Mouse (Mus musculus) neural tube, embryonic 14.5 days (tissue): ENCODE results near the gene Wnt7a. TPM values are rescaled to one million over a fixed set of nuclear protein-coding genes. Genes with fewer than 3 reads are reported as not detected.

Experiments
- ATAC-seq: fragments of 200-750 bp; cut with Nextera tagmentation; 2 replicates; pipeline ENCODE4 v1.8.0; 2017; ENCODE audit warnings: low read depth, mild to moderate bottlenecking, moderate TSS enrichment, moderate library complexity
- H3K27ac ChIP-seq: fragments of 300-500 bp; sonication (generic); 2 replicates; pipeline ENCODE4 v1.5.1; 2014; ENCODE audit warnings: low read depth, mild to moderate bottlenecking, control low read depth, low read length, moderate library complexity, mixed read lengths
- H3K27me3 ChIP-seq: fragments of 300-500 bp; sonication (generic); 2 replicates; pipeline ENCODE4 v1.6.1; 2014; ENCODE audit warnings: low read length; ENCODE audit not compliant: control insufficient read depth, insufficient read depth
- H3K36me3 ChIP-seq: fragments of 300-500 bp; sonication (generic); 2 replicates; pipeline ENCODE4 v1.6.1; 2014; ENCODE audit warnings: low read length, mixed read lengths; ENCODE audit not compliant: control insufficient read depth, insufficient read depth
- H3K4me1 ChIP-seq: fragments of 300-500 bp; sonication (generic); 2 replicates; pipeline ENCODE4 v1.6.1; 2014; ENCODE audit warnings: low read length; ENCODE audit not compliant: control insufficient read depth, insufficient read depth
- H3K4me2 ChIP-seq: fragments of 300-500 bp; sonication (generic); 2 replicates; pipeline ENCODE4 v1.6.1; 2014; ENCODE audit warnings: mild to moderate bottlenecking, low read depth, low read length, control low read depth
- H3K4me3 ChIP-seq: fragments of 300-500 bp; sonication (generic); 2 replicates; pipeline ENCODE4 v1.5.1; 2014; ENCODE audit warnings: low read depth, low read length, control low read depth, mixed read lengths
- H3K9ac ChIP-seq: fragments of 300-500 bp; sonication (generic); replicated peaks from 2 replicates; pipeline ENCODE4 v1.6.1; 2014; ENCODE audit warnings: low read depth, mild to moderate bottlenecking, control low read depth, low read length, mixed read lengths
- H3K9me3 ChIP-seq: fragments of 300-500 bp; sonication (generic); 2 replicates; pipeline ENCODE4 v1.6.1; 2016; ENCODE audit warnings: low read length; ENCODE audit not compliant: control insufficient read depth
- WGBS: fragments of 180-500 bp; shearing (Covaris S2); extraction: QIAGEN DNeasy Blood & Tissue Kit; methylation state at CpG from one replicate; pipeline ENCODE4 v1.1.7; 2014; 5-methylcytosine and 5-hydroxymethylcytosine counted together
- polyA plus RNA-seq: library from polyadenylated mRNA; unstranded; fragments of >200 nt; fragmentation: Nextera tagmentation; extraction: Ambion mirVana; gene quantifications from 2 replicates; pipeline ENCODE4 v1.2.1, GENCODE M21; 2014

Wnt7a gene
- polyA plus RNA-seq, 1 experiment from 2014 or later = 9.4 TPM

DNA sequence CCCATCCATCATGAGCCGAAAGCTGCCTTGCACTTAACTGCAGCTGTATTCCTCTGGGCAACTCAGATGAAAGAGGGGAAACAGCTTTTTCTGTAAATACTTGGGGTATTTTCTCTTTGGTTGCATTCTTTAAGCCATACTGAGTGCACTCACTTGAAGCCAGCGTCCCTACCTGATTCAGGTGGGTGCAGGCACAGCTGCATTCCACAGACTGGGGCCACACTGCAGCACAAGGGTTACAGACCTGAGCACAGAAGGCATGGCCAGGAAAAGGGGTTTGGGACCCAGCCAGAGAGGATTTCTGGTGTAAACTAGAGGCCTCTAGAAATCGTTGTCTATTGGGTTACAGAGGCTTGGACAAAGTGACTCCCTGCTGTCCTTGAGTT is 38.6 kb downstream of the Wnt7a start:
- WGBS = 40% methylated on average over 3 of the region's 3 CpGs
- ATAC-seq = peak; percentile 13; the same call in 1 of the 2 replicates

DNA sequence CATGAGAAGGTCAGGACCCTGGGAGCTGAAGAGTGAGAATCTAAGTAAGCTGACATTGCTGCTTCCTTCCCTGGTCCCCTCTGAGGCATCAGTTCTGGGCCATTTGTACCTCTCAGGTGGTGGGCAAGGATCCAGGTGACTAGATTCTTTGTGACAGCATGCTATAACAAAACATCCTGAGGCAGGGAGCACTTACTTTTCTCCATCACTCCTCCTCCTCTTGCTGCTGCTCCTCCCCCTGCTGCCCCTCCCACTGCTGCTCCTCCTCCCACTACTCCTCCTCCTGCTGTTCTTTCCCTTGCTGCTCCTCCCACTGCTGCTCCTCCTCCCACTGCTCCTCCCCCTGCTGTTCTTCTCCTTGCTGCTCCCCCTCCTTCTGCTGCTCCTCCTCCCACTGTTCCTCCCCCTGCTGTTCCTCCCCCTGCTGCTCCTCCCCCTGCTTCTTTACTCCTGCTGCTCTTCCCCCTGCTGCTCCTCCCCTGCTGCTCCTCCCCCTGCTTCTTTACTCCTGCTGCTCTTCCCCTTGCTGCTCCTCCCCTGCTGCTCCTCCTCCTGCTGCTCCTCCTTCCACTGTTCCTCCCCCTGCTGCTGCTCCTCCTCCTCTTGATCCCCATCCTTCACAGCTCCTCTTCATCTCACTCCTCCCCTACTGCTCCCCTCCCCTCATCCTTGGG is 39.1 kb downstream of the Wnt7a start:
- no peaks in the 10 kb centered on the region for H3K27me3 ChIP-seq
- H3K27ac ChIP-seq = no peak overlapping the region
- ATAC-seq = peak; percentile 22; the same call in 1 of the 2 replicates
- H3K4me2 ChIP-seq = no peak overlapping the region
- H3K4me3 ChIP-seq = no peak overlapping the region
- H3K9me3 ChIP-seq = no peaks in the 10 kb centered on the region
- no peak overlapping the region for H3K9ac ChIP-seq
- H3K36me3 ChIP-seq = no peaks in the 10 kb centered on the region
- no peaks in the 10 kb centered on the region for H3K4me1 ChIP-seq

More for the DNA sequence above, 38.6 kb downstream of the Wnt7a start:
- no peak overlapping the region for H3K4me3 ChIP-seq
- no peaks in the 10 kb centered on the region for H3K27me3 ChIP-seq
- no peaks in the 10 kb centered on the region for H3K9me3 ChIP-seq
- no peak overlapping the region for H3K27ac ChIP-seq
- H3K4me2 ChIP-seq = no peak overlapping the region
- no peak overlapping the region for H3K9ac ChIP-seq
- no peaks in the 10 kb centered on the region for H3K4me1 ChIP-seq
- H3K36me3 ChIP-seq = no peaks in the 10 kb centered on the region

DNA sequence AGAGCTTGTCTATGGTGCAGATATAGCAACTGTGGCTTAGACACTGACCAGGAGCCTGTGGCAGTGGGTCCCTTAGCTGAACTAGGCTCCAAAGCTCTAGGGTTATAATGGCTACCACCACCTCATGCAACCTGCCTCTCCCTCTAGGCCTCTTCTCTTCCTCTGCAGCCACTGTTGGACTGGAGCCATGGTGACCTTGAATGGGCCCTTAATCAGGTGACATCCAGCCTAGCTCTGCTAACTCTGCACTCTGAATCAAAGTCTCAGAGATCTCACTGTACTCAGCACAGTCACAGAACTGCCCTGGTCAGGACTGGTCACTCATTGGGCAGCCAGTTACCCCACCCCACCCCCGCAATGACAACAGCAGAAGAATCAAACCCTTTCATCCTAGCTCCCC is 44.4 kb downstream of the Wnt7a start:
- ATAC-seq = no peak

DNA sequence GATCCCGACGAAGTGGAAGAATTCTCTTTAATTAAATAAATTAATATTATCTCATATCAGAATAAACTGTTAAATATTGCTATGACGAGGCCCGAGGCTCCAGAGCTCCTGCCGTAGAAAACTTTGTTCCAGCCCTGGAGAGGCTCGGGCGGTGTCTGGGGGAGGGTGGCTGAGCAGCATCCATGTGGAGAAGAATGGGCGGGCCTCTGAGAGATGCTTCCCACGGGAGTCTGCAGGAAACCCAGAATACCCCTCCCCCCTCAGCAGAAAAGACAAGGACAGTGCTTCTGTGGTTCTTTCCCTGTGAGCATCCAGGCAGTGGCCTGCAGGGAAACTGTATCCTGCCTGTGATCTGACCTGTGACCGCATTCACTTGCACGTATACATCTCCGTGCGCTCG is 45.7 kb downstream of the Wnt7a start:
- no peak overlapping the region for H3K27ac ChIP-seq
- no peak overlapping the region for H3K4me2 ChIP-seq
- H3K36me3 ChIP-seq = no peaks in the 10 kb centered on the region
- ATAC-seq = no peak
- no peaks in the 10 kb centered on the region for H3K9me3 ChIP-seq
- 0 out of 2 replicates have a peak, but pooled peaks cover 4% of the 10 kb centered on the region for H3K4me1 ChIP-seq
- H3K9ac ChIP-seq = no peak overlapping the region
- no peaks in the 10 kb centered on the region for H3K27me3 ChIP-seq
- WGBS = 66% methylated on average over 14 of the region's 14 CpGs
- H3K4me3 ChIP-seq = no peak overlapping the region

More for the DNA sequence above, 44.4 kb downstream of the Wnt7a start:
- Histone ChIP-seq H3K4me3 (no peak overlapping the region), H3K27ac (no peak overlapping the region), H3K9ac (no peak overlapping the region), H3K27me3 (no peaks in the 10 kb centered on the region), H3K36me3 (no peaks in the 10 kb centered on the region), H3K4me2 (no peak overlapping the region), H3K9me3 (no peaks in the 10 kb centered on the region), H3K4me1 (0 out of 2 replicates have a peak, but pooled peaks cover 4% of the 10 kb centered on the region)
- 100% methylated on average over 1 of the region's 1 CpGs for WGBS

DNA sequence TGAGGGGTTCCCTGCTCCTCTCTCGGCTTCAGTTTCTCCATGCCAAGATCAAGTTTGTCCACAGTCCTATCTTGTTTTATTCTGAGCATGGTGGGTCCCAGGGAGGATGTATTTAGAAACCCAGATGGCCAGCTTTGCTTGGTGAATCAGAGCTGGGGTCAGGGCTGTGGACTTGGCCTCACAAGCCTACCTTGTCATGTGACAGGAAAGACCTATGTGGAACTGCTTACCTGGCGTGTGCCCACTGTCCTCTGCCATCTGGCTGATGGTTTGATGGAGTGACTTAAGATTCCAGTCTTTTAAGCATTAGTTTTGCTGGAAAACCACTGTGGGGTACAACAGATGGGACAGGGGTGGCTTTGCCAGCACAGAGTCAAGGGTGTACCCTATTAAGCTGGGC is 48.4 kb downstream of the Wnt7a start:
- 89% methylated on average over 2 of the region's 2 CpGs for WGBS
- H3K4me1 ChIP-seq = 0 out of 2 replicates have a peak, but pooled peaks cover 4% of the 10 kb centered on the region
- H3K4me3 ChIP-seq = no peak overlapping the region
- no peak overlapping the region for H3K9ac ChIP-seq
- no peaks in the 10 kb centered on the region for H3K36me3 ChIP-seq
- H3K27me3 ChIP-seq = no peaks in the 10 kb centered on the region
- H3K4me2 ChIP-seq = no peak overlapping the region
- no peaks in the 10 kb centered on the region for H3K9me3 ChIP-seq
- H3K27ac ChIP-seq = no peak overlapping the region
- ATAC-seq = no peak

DNA sequence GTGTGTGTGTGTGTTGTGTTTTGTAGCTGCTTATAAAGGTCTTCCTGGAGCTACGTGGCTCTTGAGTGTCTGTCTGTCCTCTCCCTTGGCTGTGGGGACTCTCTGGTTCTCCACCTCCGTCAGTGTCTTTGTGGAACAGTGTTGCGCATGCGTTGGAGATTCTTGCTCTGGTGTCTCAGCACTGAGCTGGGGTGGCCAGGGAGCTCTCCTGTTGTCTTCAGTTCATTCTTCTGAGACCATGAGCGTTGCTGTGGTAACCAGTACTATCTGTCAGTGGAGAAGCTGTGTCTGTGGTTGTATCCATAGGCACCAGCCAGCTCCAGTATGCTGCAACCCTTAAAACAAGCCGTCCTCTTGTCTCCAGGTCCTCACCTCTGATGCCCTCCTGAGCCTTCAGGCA is 50.2 kb downstream of the Wnt7a start:
- no peaks in the 10 kb centered on the region for H3K36me3 ChIP-seq
- H3K4me3 ChIP-seq = no peak overlapping the region
- H3K27me3 ChIP-seq = no peaks in the 10 kb centered on the region
- 42% methylated on average over 6 of the region's 6 CpGs for WGBS
- 0 out of 2 replicates have a peak, but pooled peaks cover 4% of the 10 kb centered on the region for H3K4me1 ChIP-seq
- no peaks in the 10 kb centered on the region for H3K9me3 ChIP-seq
- peak overlapping the region; percentile 39; the same call in 1 of the 2 replicates for H3K27ac ChIP-seq
- ATAC-seq = peak; percentile 85
- H3K9ac ChIP-seq = no peak overlapping the region
- no peak overlapping the region for H3K4me2 ChIP-seq

DNA sequence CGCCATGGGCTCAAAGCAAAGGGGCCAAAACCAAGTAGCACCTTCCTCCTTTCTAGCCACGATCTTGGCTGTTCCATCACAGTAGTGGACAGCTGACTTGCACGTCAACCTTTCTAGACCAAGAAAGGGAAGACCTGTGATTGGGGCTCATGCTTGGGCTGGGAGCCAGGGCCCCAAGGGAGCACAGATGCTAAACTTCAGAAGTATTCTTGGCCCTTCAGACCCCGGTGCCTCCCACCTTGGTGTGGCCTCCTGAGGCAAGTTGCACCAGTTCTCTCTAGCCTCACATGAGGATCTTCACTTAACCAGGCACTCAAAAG is 50.8 kb downstream of the Wnt7a start:
- 97% methylated on average over 4 of the region's 4 CpGs for WGBS
- Histone ChIP-seq H3K4me2 (no peak overlapping the region), H3K9ac (no peak overlapping the region), H3K4me3 (no peak overlapping the region), H3K4me1 (0 out of 2 replicates have a peak, but pooled peaks cover 4% of the 10 kb centered on the region), H3K36me3 (no peaks in the 10 kb centered on the region), H3K9me3 (no peaks in the 10 kb centered on the region), H3K27me3 (no peaks in the 10 kb centered on the region), H3K27ac (no peak overlapping the region)
- ATAC-seq = no peak

DNA sequence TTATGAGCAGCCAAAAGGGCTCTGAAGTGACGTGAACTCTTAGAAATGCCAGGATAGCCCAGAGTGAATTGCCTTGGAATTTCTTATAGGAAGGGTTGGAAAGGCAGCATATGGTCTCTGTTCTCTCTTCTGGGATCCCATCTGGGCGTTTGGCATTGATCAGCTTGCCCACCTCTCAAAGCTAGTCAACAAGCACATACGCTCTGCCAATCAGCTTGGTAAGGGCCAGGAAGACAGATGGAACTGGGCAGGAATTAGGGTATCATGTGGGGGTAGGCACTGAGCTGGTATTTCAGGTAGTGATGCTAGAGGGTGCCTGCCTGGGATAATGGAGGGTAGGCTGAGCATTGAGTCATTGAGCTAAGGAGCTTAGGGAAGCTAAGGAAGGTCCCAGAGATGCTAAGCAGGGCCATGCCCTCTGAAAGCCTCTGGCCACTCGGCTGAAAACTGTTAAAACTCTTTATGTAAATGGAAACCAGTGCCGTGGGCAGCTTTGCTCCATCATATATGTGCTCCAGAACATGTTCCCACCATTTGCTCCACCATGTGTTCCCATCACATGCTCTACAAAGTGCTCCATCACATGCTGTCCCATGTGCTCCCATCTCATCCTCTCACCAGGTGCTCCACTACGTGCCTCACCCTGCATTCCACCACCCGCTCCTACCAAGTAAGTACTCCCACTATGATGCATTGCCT is 51.3 kb downstream of the Wnt7a start:
- H3K27ac ChIP-seq = no peak overlapping the region

DNA sequence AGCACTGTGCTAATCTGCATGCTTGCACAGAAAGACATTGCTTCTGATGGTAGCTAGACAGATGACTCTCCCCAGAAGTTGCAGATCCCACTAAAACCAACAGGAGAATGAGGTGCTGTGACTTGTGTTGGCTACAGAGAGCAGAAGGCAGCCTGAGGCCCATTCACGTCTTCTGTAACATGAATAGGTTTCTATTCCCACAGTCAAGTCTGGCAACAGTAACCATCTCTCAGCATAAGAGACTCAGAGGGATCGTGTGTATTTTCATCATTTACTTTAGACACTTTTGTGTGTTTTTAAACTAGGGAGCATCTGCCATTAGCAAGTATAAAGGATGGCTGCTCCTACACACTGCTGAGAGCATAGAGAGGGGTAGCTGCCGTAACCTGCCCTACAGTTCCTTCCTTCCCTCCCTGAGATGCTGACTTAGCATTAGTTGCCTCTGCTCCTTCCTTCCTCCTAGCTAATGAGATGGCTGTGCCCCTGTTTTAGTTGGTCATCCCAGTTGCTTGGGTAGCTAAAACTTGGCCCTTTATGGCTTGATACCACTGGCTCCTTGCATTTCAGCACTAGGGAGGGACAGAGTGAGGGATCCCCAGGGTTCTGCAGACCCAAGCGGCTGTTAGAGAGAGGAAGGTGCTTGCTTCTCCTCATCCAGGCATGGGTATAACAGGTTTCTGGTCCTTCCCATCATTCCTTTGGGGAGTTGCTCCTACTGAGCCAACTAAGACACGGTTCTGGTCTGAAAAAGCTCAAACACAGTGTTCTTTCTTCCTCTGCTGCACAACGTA is 52.1 kb downstream of the Wnt7a start:
- Histone ChIP-seq H3K9me3 (no peaks in the 10 kb centered on the region), H3K4me2 (no peak overlapping the region), H3K4me1 (0 out of 2 replicates have a peak, but pooled peaks cover 4% of the 10 kb centered on the region), H3K9ac (no peak overlapping the region), H3K27me3 (no peaks in the 10 kb centered on the region), H3K27ac (no peak overlapping the region), H3K4me3 (no peak overlapping the region), H3K36me3 (no peaks in the 10 kb centered on the region)
- WGBS = 80% methylated on average over 6 of the region's 6 CpGs
- no peak for ATAC-seq

More for the DNA sequence above, 51.3 kb downstream of the Wnt7a start:
- Histone ChIP-seq H3K9ac (no peak overlapping the region), H3K9me3 (no peaks in the 10 kb centered on the region), H3K36me3 (no peaks in the 10 kb centered on the region), H3K4me3 (no peak overlapping the region), H3K4me1 (0 out of 2 replicates have a peak, but pooled peaks cover 4% of the 10 kb centered on the region), H3K27me3 (no peaks in the 10 kb centered on the region), H3K4me2 (no peak overlapping the region)
- WGBS = 88% methylated on average over 7 of the region's 7 CpGs
- ATAC-seq = no peak
